Mouse (Mus musculus): ENCODE measurements around the gene Daam2.

The Daam2 gene

DNA sequence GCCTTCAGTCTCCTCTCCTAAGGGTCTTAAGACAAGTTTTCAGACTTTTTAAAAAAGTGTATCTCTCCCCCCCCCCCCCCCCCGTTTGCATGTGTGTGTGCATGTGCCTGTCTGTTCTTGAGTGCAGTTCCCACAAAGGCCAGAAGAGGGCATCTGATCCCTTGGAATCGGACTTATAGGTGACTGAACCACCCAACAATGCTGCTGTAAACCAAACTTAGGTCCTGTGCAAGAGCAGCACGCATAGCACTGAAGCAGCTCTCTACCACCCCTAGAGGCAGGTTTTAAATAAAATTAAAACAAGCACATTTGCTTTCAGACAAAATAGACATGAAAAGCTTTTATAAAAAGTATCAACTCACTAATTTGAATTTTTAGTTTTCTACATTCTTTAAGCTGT is 33.9 kb downstream of the Daam2 start:
- DNase-seq: peak in 1 of 2 experiments; percentile 76

GRCm38 (mm10) chr17:49528503-49529205 is 35.5 kb downstream of the Daam2 start:
- peak; percentile 87 to 88 for DNase-seq

DNA sequence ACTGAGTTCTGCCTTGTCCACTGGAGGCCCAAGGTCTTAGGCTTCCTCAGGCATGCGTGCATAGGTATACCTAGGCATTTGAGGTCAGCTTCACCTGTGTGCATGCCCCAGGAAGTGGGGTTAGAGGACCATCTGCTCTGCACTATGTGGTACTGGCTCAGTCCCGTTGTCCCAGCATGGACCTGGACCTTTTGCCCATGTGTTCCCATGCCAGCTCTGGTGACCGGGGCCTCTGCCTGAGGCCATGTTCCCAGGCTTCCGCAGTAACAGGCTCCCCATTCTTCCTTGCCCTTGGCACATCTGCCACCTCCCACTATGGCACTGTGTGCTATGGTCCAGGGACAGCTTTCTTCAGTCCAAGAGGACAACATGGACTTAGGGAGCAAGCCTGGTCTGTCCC is 36.1 kb downstream of the Daam2 start:
- DNase-seq: peak; percentile 90 to 91

- no peak for DNase-seq
These were observed 37.6 kb downstream of the Daam2 start for GRCm38 (mm10) chr17:49526566-49526965.

- DNase-seq: peak; percentile 73 to 81
These were observed 38.2 kb downstream of the Daam2 start for GRCm38 (mm10) chr17:49525911-49526310.

- no peak for DNase-seq
These were observed 39.6 kb downstream of the Daam2 start for GRCm38 (mm10) chr17:49524584-49524983.

GRCm38 (mm10) chr17:49522435-49522834 is 41.7 kb downstream of the Daam2 start:
- no peak for DNase-seq

- DNase-seq: no peak
These were observed 42.1 kb downstream of the Daam2 start for GRCm38 (mm10) chr17:49522002-49522401.

- DNase-seq: peak in 1 of 2 experiments; percentile 12
These were observed 43.5 kb downstream of the Daam2 start for GRCm38 (mm10) chr17:49520674-49521073.

- DNase-seq: peak in 1 of 2 experiments; percentile 21
These were observed 44.4 kb downstream of the Daam2 start for GRCm38 (mm10) chr17:49519576-49520247.

DNA sequence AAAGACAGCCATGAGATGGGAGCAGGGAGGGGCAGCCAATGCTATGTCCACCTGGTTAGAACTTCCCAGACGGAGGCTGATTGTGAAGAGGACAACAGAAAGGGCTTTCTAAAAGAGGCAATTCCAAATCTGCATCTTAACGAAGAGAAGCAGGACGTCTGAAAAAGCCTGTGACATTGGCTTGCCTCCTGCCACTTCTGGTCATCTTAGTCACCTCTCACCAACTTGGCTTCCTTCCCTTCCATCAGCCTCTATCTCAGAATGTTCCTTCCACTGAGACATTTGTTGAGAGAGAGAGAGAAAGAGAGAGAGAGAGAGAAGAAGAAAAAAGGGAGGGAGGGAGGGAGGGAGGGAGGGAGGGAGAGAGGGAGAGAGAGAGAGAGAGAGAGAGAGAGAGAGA is 47.1 kb downstream of the Daam2 start:
- no peak for DNase-seq

DNA sequence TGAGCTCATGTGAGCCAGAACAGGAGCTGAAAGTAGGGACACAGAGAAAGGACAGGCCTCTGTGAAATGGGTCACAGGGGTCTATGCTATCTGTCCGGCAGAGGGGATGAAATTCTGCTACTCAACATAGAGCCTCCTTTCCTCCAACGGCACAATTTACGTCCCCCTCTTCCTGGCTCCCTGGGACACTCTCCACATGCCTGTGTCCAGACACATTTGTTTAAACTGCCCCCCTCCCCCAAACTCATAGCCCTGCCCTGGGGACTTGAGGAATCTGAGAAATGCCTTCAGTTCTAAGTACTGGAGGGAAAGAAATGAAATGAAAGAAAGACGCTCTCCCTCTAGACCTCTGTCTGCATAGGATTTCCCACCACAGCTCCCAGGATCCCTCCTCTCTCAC is 48.5 kb downstream of the Daam2 start:
- DNase-seq: no peak

DNA sequence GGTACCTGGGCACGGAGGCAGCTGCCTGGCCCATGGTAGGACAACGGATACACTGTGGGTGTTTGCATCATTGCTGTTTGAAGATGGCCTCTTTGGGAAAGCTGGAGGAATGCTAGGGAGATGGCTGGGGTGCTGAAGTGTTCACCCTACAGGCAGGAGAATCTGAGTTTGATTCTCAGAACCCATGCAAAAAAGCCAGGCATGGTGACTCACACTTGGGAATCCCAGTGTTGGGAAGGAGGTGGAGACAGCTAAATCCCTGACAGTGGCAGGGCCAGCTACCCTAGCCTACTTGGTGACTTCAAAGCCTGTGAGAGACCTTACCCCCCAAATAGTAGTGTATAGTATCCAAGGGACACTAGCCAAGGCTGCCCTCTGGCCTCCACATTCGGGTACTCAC is 49.0 kb downstream of the Daam2 start:
- peak in 1 of 2 experiments; percentile 14 for DNase-seq

DNA sequence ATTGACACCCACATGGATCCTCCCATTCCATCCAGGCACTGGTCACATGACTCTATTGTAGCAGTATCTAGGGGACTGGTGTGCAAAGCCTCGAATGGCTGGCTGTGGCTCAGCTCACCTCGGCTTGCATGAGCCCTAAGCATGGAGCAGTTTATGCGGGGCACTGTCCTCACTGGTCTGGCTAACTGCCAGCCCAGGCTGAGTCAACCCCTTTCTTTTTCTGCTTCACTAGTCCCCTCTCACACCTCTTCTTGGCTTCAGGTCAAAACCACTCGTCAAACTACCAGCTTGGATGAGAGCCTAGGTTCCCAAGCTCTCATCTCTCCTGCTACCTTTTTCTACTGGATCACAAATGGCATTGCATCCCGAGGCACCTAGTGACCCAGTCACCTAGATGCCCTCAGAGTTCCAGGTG is 51.5 kb downstream of the Daam2 start:
- DNase-seq: peak; percentile 83 to 87

- DNase-seq: no peak
These were observed 54.7 kb downstream of the Daam2 start for GRCm38 (mm10) chr17:49509431-49509830.

- peak; percentile 73 to 80 for DNase-seq
These were observed 60.8 kb downstream of the Daam2 start for GRCm38 (mm10) chr17:49503246-49503900.

DNA sequence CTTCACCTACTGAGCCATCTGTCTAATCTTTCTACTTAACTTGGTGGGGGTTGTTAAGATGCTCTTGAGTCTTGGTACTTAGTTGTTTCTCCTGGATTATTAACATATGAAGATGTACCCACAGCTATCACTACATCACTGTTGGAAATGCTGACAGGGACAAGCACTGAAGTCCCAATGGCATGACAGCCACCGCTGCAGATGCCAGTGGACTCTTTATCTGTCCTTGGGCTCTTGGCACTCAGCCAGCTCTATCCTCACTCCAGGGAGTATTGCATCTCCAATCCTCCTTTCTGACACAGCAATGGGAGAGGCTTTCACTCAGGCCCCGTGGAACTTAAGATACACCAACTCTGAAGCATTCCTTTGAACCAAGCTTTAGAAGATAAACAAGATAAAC is 63.9 kb downstream of the Daam2 start:
- DNase-seq: peak in 1 of 2 experiments; percentile 55

DNA sequence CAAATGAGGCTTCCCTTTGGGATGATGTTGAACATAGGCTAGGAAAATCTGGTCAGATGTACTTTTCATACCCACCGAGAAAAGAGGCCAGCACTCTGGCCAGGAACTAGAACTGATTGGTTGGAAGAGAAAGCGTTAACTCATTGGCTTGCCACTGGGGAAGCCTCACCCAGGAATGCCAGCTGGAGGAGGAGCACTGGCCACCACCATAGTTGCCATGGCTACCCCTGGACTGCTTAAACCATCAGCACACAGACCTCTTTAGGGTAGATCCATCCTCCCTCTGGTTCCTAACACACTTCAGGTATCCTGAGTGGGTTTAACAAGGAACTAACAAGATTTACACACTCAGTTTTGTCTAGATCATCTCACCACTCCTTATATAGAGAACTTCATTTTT is 64.5 kb downstream of the Daam2 start:
- DNase-seq: no peak

DNA sequence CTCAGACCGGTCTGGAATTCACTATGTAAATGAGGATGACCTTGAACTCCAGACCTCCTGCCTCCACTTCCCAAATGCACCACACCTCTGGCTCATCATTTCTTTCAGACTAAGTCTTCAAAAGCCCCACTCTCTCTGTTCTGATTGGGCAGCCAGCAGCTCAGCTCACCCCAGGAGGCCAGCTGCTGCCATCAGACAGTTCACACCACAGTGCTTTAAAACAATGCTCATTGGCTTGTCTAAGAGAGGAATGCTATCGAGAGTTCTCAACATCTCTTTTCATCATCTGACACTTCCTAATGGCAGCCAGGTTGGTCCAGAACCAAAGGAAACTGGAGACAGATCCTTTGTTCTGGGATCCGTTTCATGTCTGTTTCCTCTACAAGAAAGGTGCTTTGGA is 66.0 kb downstream of the Daam2 start:
- no peak for DNase-seq

- DNase-seq: no peak
These were observed 70.9 kb downstream of the Daam2 start for GRCm38 (mm10) chr17:49493276-49493675.

DNA sequence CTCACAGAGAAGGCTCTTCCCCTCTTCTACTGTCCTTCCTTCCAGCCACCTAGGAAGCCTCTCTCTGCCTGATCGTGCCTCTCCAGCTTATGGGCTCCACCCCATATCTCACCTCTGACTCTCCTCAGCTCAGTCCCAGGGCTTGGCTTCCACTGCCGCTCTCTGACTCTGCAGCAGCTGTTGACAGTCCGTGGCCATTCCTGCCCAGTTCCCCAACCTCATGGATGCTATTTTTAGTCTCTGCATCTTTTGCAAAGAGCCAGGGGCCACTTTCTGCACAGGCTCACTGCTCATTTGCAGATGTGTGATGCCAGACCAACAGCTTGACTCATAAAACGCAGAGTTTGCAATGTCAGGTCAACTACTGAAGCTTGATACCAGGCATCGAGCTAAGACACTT is 75.0 kb downstream of the Daam2 start:
- no peak for DNase-seq

DNA sequence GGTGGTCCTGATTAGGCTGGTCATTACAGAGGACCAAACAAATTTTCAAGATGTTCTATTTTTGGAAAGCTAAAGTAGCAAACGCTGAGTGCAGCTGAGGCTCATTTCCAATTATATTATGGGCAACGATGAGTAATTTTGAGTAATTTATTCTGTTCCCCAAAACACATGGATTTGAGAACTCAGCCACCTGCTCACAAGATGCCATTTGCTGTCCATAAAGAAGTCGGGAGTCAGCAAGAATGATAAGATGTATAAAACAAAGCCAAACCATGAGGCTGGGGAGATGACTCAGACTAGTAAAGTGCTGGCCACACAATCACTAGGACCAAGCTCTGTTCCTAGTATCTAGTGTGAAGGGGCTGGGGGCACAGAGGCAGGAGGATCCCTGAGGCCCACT is 79.7 kb downstream of the Daam2 start:
- DNase-seq: no peak

GRCm38 (mm10) chr17:49481876-49482275 is 82.3 kb downstream of the Daam2 start:
- no peak for DNase-seq

GRCm38 (mm10) chr17:49477370-49477769 is 86.8 kb downstream of the Daam2 start:
- no peak for DNase-seq
